Mouse (Mus musculus): ENCODE measurements around the gene Magea2. TPM values are rescaled to one million over a fixed set of nuclear protein-coding genes. Genes with fewer than 3 reads are reported as not detected.

Gene Magea2
- polyA plus RNA-seq (2014; fragmentation: Illumina TruSeq; extraction: RNeasy Lipid Tissue Mini Kit (QIAGEN cat#74804); ENCODE audit: low read depth, low replicate concordance), result not detected

DNA sequence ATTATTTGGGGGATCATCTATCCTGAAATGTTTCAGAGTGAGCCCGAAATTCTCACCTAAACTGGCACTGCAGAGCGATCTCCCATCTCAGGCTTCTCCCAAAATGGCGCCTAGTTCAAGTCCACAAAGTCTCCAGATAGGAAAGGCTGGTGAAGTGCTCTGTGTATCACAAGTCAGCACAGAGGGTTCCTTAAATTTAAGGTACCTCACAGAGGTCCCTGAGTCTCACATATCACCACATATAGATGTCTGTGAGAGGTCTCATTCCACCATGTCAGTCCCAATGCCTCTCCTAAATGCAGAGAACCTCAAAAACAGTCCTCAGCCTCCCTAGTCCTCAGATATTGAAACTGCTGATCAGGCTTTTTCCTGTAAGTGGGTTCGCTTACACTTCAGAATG lies at the start of gene Magea2:
TSS of gene Magea2 (minus strand) at position 101 of the 400 bp plus-strand sequence.

DNA sequence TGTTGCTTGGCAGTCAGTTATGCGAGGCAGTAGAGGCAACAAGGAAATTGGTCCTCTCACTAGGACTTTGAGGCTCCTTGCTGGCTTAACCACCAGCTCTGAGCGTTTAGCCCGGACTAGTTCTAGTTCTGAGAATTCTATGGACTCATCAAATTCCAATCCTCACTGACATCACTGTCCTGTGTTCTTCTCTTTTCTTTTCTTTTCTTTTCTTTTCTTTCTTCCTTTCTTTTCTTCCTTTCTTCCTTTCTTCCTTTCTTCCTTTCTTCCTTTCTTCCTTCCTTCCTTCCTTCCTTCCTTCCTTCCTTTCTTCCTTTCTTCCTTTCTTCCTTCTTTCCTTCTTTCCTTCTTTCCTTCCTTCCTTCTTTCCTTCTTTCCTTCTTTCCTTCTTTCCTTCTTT lies 34.8 kb upstream of the Magea2 start, which contains the start of gene Cldn34b2:
TSS of gene Cldn34b2 (minus strand) at position 101 of the 400 bp plus-strand sequence.

DNA sequence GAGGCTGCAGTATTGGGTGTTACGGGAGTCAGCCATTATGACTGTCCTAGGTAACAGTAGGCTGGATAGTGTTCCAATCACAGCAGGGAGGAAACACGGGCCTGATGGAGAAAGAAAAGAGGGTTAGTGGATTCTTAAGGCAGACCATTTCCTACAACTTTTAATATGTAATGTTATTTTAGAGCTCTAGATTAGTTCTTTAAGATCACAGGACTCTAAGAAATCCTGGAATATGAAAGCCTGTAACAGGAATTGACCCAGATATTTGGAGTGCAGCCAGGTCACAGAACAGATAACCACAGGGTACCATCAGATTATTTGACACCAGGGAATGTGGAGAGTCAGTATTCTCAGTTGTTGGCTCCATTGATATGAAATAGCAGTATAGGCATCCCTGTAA lies 3.8 kb downstream of the Magea2 start, which contains the start of gene Magea1:
TSS of gene Magea1 (minus strand) at position 101 of the 400 bp plus-strand sequence.

GRCm38 (mm10) chrX:155063045-155063444 lies 30.4 kb downstream of the Magea2 start, which contains the start of gene Magea5:
TSS of gene Magea5 (minus strand) at chrX:155063145.

GRCm38 (mm10) chrX:154995750-154996149 lies 97.7 kb downstream of the Magea2 start, which contains the start of gene Magea8:
TSS of gene Magea8 (minus strand) at chrX:154995850.

Other genes with a start within 250 kb of the Magea2 start
- not detected for gene Cldn34b1, start 203.4 kb downstream of the Magea2 start, polyA plus RNA-seq (2014; fragmentation: Illumina TruSeq; extraction: RNeasy Lipid Tissue Mini Kit (QIAGEN cat#74804); ENCODE audit: low read depth, low replicate concordance)
- gene Magea6, start 157.7 kb downstream of the Magea2 start, polyA plus RNA-seq (2014; fragmentation: Illumina TruSeq; extraction: RNeasy Lipid Tissue Mini Kit (QIAGEN cat#74804); ENCODE audit: low read depth, low replicate concordance), result not detected
- gene Magea3, start 144.2 kb downstream of the Magea2 start, polyA plus RNA-seq (2014; fragmentation: Illumina TruSeq; extraction: RNeasy Lipid Tissue Mini Kit (QIAGEN cat#74804); ENCODE audit: low read depth, low replicate concordance), result not detected
- gene Magea8, start 97.8 kb downstream of the Magea2 start, polyA plus RNA-seq (2014; fragmentation: Illumina TruSeq; extraction: RNeasy Lipid Tissue Mini Kit (QIAGEN cat#74804); ENCODE audit: low read depth, low replicate concordance), result not detected
- gene Magea5, start 30.5 kb downstream of the Magea2 start, polyA plus RNA-seq (2014; fragmentation: Illumina TruSeq; extraction: RNeasy Lipid Tissue Mini Kit (QIAGEN cat#74804); ENCODE audit: low read depth, low replicate concordance), result not detected
- not detected for gene Magea1, start 3.9 kb downstream of the Magea2 start, polyA plus RNA-seq (2014; fragmentation: Illumina TruSeq; extraction: RNeasy Lipid Tissue Mini Kit (QIAGEN cat#74804); ENCODE audit: low read depth, low replicate concordance)
- gene Cldn34b2, start 34.7 kb upstream of the Magea2 start, polyA plus RNA-seq (2014; fragmentation: Illumina TruSeq; extraction: RNeasy Lipid Tissue Mini Kit (QIAGEN cat#74804); ENCODE audit: low read depth, low replicate concordance), result not detected
- 513 TPM for gene Sat1, start 122.8 kb upstream of the Magea2 start, polyA plus RNA-seq (2014; fragmentation: Illumina TruSeq; extraction: RNeasy Lipid Tissue Mini Kit (QIAGEN cat#74804); ENCODE audit: low read depth, low replicate concordance)
- gene Acot9, start 168.8 kb upstream of the Magea2 start, polyA plus RNA-seq (2014; fragmentation: Illumina TruSeq; extraction: RNeasy Lipid Tissue Mini Kit (QIAGEN cat#74804); ENCODE audit: low read depth, low replicate concordance), result 79.5 TPM
- gene Prdx4, start 247.1 kb upstream of the Magea2 start, polyA plus RNA-seq (2014; fragmentation: Illumina TruSeq; extraction: RNeasy Lipid Tissue Mini Kit (QIAGEN cat#74804); ENCODE audit: low read depth, low replicate concordance), result 55.0 TPM

All from adipose tissue, adult 10 weeks (tissue).